Mouse (Mus musculus): Measurements from ENCODE around the gene Prkg1. TPM values are rescaled to one million over a fixed set of nuclear protein-coding genes. Genes with fewer than 3 reads are reported as not detected.

Gene Prkg1
- total RNA-seq, 2 experiments from 2014 or later = 22.5 to 37.7 TPM

GRCm38 (mm10) chr19:31351796-31352195 lies 413.0 kb downstream of the Prkg1 start:
- H3K27ac ChIP-seq = no peak overlapping the region
- TF ChIP-seq CTCF (IDR thresholded peaks at IDR 0.05) = no peak
- intact Hi-C loops (cut with DNase I) = no loop called here
- no peak overlapping the region for H3K4me3 ChIP-seq
- DNase-seq = no peak

- peak; percentile 42 for DNase-seq
- no peak overlapping the region for H3K27ac ChIP-seq
- no peak overlapping the region for H3K4me3 ChIP-seq
- TF ChIP-seq CTCF (IDR thresholded peaks at IDR 0.05) = peak; percentile 84
- intact Hi-C loops (cut with DNase I) = loop anchor here (5.0 kb wide), 2 partner anchors 340 to 415 kb away; no protein-coding TSS in a partner anchor
These were observed 422.7 kb downstream of the Prkg1 start for GRCm38 (mm10) chr19:31342150-31342549.

GRCm38 (mm10) chr19:31340898-31341297 lies 423.9 kb downstream of the Prkg1 start:
- DNase-seq = no peak
- H3K27ac ChIP-seq = no peak overlapping the region
- no peak for TF ChIP-seq CTCF (IDR thresholded peaks at IDR 0.05)
- H3K4me3 ChIP-seq = no peak overlapping the region
- intact Hi-C loops (cut with DNase I) = loop anchor here (5.0 kb wide), 2 partner anchors 341 to 416 kb away; no protein-coding TSS in a partner anchor

- no peak for TF ChIP-seq CTCF (IDR thresholded peaks at IDR 0.05)
- no peak for DNase-seq
- intact Hi-C loops (cut with DNase I) = no loop called here
- H3K27ac ChIP-seq = no peak overlapping the region
- H3K4me3 ChIP-seq = no peak overlapping the region
These were observed 426.3 kb downstream of the Prkg1 start for GRCm38 (mm10) chr19:31338355-31339101.

- TF ChIP-seq CTCF (IDR thresholded peaks at IDR 0.05) = no peak
- no peak for DNase-seq
- intact Hi-C loops (cut with DNase I) = no loop called here
- H3K27ac ChIP-seq = no peak overlapping the region
- no peak overlapping the region for H3K4me3 ChIP-seq
These were observed 427.0 kb downstream of the Prkg1 start for GRCm38 (mm10) chr19:31337863-31338217.

GRCm38 (mm10) chr19:31337163-31337862 lies 427.5 kb downstream of the Prkg1 start:
- Histone ChIP-seq H3K27ac (no peak overlapping the region), H3K4me3 (no peak overlapping the region)
- no peak for DNase-seq
- TF ChIP-seq CTCF (IDR thresholded peaks at IDR 0.05) = no peak
- intact Hi-C loops (cut with DNase I) = no loop called here

- TF ChIP-seq CTCF (IDR thresholded peaks at IDR 0.05) = no peak
- intact Hi-C loops (cut with DNase I) = no loop called here
- no peak for DNase-seq
- H3K4me3 ChIP-seq = no peak overlapping the region
- H3K27ac ChIP-seq = no peak overlapping the region
These were observed 428.5 kb downstream of the Prkg1 start for GRCm38 (mm10) chr19:31336381-31336780.

GRCm38 (mm10) chr19:31329893-31330292 lies 434.9 kb downstream of the Prkg1 start:
- Histone ChIP-seq H3K4me3 (no peak overlapping the region), H3K27ac (no peak overlapping the region)
- no peak for DNase-seq
- no peak for TF ChIP-seq CTCF (IDR thresholded peaks at IDR 0.05)
- intact Hi-C loops (cut with DNase I) = no loop called here

GRCm38 (mm10) chr19:31304760-31305159 lies 460.1 kb downstream of the Prkg1 start:
- intact Hi-C loops (cut with DNase I) = no loop called here
- TF ChIP-seq CTCF (IDR thresholded peaks at IDR 0.05) = no peak
- Histone ChIP-seq H3K27ac (no peak overlapping the region), H3K4me3 (no peak overlapping the region)
- DNase-seq = no peak

- no peak for TF ChIP-seq CTCF (IDR thresholded peaks at IDR 0.05)
- intact Hi-C loops (cut with DNase I) = no loop called here
- DNase-seq = no peak
- no peak overlapping the region for H3K27ac ChIP-seq
- H3K4me3 ChIP-seq = no peak overlapping the region
These were observed 473.6 kb downstream of the Prkg1 start for GRCm38 (mm10) chr19:31291231-31291630.

- no peak overlapping the region for H3K4me3 ChIP-seq
- no peak overlapping the region for H3K27ac ChIP-seq
- intact Hi-C loops (cut with DNase I) = no loop called here
- no peak for TF ChIP-seq CTCF (IDR thresholded peaks at IDR 0.05)
- DNase-seq = no peak
These were observed 480.3 kb downstream of the Prkg1 start for GRCm38 (mm10) chr19:31284581-31284980.

GRCm38 (mm10) chr19:31284126-31284525 lies 480.7 kb downstream of the Prkg1 start:
- Histone ChIP-seq H3K4me3 (no peak overlapping the region), H3K27ac (no peak overlapping the region)
- intact Hi-C loops (cut with DNase I) = no loop called here
- no peak for DNase-seq
- TF ChIP-seq CTCF (IDR thresholded peaks at IDR 0.05) = no peak

- Histone ChIP-seq H3K4me3 (no peak overlapping the region), H3K27ac (no peak overlapping the region)
- no peak for TF ChIP-seq CTCF (IDR thresholded peaks at IDR 0.05)
- no peak for DNase-seq
- intact Hi-C loops (cut with DNase I) = no loop called here
These were observed 481.2 kb downstream of the Prkg1 start for GRCm38 (mm10) chr19:31283617-31284016.
